Mouse (Mus musculus): ENCODE measurements around the gene Grin3a. TPM values are rescaled to one million over a fixed set of nuclear protein-coding genes. Genes with fewer than 3 reads are reported as not detected.
"Not testable (repeated sequence)": the region's sequence is repeated elsewhere in the genome, so short reads cannot be mapped to it uniquely, and the experiment has no call there.

The Grin3a gene
- polyA plus RNA-seq, 1 experiment from 2014 or later = 4.4 TPM

GRCm38 (mm10) chr4:49619861-49620260, 225.7 kb downstream of the Grin3a start:
- not testable (repeated sequence) for H3K36me3 ChIP-seq; H3K27ac ChIP-seq; H3K4me3 ChIP-seq; H3K4me2 ChIP-seq (replicated peaks); H3K4me1 ChIP-seq; ATAC-seq (ENCODE audit: low FRiP score); H3K9me3 ChIP-seq (replicated peaks); H3K9ac ChIP-seq; H3K27me3 ChIP-seq
- WGBS = 92% methylated on average over 7 of the region's 7 CpGs

GRCm38 (mm10) chr4:49616924-49617323, 228.6 kb downstream of the Grin3a start:
- WGBS = 93% methylated on average over 10 of the region's 10 CpGs
- no peak for ATAC-seq (ENCODE audit: low FRiP score)
- no peaks in the 10 kb centered on the region for H3K9me3 ChIP-seq (replicated peaks)

More at GRCm38 (mm10) chr4:49616924-49617323, 228.6 kb downstream of the Grin3a start:
- no peak overlapping the region for H3K27ac ChIP-seq
- no peak overlapping the region for H3K4me2 ChIP-seq (replicated peaks)
- H3K27me3 ChIP-seq = no peaks in the 10 kb centered on the region
- no peak overlapping the region for H3K4me3 ChIP-seq
- no peaks in the 10 kb centered on the region for H3K4me1 ChIP-seq
- H3K36me3 ChIP-seq = no peaks in the 10 kb centered on the region
- H3K9ac ChIP-seq = no peak overlapping the region

Other genes starting within 250 kb of the Grin3a start
- gene Tmem246, start 247.9 kb downstream of the Grin3a start, polyA plus RNA-seq (2016; fragmentation: Nextera tagmentation; extraction: Ambion mirVana) = 31.0 and 33.3 TPM in 2 replicates
- gene Rnf20, start 213.7 kb downstream of the Grin3a start, polyA plus RNA-seq (2016; fragmentation: Nextera tagmentation; extraction: Ambion mirVana) = 67.6 TPM in 2 replicates
- 0.17 and 0.18 TPM in 2 replicates for gene Ppp3r2, start 163.7 kb downstream of the Grin3a start, polyA plus RNA-seq (2016; fragmentation: Nextera tagmentation; extraction: Ambion mirVana)